Mouse (Mus musculus) ES-Bruce4 (cell line): ENCODE measurements around the gene Kcnq2.

Source experiments
- CTCF ChIP-seq: IDR thresholded peaks from one replicate; pipeline ENCODE4 v1.8.1; 2011; ENCODE audit warnings: low read depth, low read length
- POLR2A ChIP-seq: IDR thresholded peaks from one replicate; pipeline ENCODE4 v1.8.1; 2011; ENCODE audit warnings: low read length; ENCODE audit not compliant: insufficient read depth

DNA sequence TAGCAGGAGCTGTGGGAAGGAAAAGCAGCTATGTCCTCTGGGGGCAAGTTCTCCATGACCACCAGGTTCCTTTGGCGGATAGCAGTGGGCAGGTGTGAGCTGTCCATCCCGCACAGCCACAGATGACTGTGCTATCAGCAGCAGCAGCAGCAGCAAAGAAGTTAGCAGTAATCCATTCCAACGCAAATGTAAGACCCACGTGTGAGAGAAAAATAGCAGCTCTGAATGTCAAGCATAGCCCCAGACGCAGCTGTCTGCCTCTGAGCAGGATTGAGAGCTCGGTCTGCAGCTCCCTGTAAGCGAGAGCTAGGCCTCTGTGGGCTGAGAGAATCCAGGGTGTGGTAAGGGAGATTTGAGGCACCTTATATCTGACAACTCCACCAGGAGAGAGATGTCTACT, 65.0 kb downstream of the Kcnq2 start:
- no peak for TF ChIP-seq CTCF
- no peak for TF ChIP-seq POLR2A
